Mouse (Mus musculus) ovary, postnatal 10 days (tissue): Measurements from ENCODE around the gene Gm21969.

Experiments used
- DNase-seq: peaks from one replicate; pipeline ENCODE4 v3.0.0; 2022; ENCODE audit warnings: low spot score

Gene Gm21969

DNA sequence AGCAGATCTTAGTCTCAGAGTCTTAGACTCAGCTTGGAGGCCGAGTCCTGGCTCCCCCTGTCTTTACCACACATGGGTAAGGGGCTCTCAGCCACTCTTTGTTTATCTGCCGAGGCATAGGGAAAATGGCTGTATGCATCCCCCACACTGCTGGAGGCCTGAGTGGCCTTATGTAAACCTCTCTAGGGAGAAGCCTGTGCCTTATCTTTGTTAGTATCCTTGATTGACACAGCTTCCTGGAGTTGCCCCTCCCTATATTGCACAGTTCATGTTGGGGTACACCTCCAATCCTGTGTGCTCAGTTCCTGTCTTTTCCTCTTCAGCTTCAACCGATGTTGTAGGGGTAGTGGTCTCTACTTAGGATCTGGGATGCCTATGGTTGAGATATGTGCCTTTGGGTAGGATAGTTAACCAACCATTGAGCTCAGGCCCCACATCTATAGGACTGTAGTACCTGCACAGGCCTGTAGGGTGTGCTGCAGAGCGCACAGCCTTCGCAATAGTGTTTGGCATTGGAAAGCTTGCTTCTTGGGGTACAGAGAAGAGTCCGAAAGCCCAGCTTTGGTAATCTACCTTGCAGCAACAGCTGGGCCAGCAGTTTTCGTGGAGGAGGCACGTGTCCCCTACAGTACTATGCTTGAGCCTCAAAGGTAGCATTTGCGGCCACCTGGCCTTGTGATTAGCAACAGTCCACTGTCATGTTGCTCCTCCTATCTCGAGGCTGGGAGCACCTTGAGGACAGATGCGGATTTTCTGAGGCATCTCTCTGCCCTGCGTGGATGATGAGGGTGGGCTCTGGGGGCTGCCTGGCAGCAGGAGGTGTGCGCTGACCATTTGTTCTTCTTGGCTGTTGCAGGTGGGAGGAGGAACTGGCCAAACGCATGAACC, at the start of gene Gm21969:
TSS of gene Gm21969 (plus strand) at position 830 of the 888 bp plus-strand sequence.
- no peak for DNase-seq

DNA sequence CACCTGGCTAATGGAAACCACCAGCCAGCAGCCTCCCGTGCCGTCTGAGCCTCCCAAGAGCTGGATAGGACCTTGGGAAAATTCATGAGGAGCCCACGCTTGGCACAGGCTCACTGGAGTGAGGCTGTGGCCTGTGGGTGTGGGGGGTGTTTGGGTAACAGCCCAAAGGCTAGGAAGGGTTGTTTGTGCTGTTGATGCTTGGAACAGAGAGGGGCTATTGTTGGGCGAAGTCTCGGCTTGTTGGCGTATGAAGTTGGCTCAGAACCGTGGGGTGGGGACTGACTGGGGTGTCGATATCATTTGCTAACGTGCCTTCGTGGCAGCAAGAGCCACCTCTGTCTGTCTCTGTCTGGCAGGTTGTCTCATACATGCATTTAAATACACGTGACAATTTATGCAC, 47.8 kb upstream of the Gm21969 start:
- DNase-seq = no peak

DNA sequence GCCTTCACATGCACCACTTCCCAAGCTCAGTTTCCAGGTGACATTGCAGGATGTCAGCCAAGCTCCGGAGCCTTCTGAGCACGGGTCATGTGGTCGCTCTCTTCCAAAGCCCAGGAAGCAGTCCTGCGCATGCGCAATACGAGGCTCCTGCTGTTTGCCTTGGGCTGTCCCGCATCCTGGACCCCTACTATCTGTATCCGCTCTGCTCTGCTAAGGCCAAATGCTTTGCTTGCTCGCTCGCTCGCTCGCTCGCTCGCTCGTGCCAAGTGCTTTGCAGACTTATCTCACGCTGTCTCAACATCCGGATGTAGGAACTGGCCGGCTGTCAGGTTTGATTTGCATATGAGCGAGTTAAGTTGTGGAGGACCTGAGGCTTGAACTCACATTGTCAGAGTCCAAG, 47.0 kb upstream of the Gm21969 start:
- no peak for DNase-seq

DNA sequence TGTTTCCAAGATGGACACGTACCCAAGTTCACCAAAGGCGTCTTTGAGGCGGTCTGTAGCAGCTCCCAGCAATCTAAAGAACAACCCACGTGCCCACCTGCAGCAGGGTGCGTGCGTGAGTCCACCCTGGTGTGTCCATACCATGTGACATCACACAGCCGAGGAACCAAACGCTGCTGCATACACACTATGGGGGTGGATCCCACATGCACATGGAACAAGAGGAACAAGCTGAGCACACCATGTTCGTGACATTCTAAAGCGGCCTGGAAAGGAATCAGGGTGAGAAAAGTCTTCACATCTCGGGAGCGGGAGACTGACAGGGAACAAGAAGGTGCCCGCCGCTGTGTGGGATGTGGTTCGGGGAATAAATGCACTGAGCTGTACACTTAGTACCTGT, 34.6 kb upstream of the Gm21969 start:
- DNase-seq = no peak

DNA sequence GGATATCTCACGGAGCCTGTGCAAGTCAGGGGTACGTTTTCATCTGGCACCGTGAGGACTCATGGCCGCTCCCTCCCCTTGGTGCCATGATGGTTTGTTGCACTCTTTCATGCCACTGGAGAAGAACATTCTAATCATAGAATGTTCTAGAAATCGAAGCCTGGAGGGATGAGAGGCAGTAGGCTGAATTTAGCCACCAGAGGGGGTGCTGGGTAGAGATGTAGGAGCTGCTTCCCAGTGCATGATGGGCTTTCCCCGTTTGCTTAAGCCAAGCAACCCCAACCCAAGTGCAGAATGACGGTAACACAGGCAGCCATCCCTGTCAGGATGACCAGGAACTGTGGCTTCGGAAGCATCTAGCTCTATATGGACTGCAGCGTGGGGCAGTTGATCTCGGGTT, 32.2 kb upstream of the Gm21969 start:
- DNase-seq = no peak

DNA sequence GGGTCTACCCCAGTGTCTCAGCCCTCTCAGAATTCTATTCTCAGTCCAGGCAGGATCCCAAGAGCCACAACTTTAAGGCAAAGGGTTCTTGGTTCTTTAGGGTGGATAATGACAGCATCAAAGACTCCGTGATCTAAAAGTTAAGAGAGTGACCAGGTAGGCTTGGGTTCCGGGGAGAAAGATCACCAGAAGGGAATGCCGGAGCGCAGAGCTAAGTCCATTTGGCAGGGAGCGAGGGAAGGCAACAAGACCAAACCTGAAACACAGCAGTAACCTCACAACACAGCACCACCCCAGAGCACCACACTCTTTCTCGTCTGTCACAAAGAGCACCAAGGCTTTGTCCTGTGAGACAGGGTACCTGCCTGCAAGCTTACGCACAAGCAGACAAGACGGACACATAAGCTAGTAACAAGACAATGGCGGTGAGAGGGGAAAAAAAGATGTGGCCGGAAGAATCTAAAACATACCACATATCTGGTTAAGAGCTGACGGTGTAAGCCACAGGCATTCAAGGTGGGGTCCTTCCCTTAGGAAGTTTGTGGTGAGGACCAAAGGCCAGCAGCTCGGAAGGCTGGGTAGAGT, 30.0 kb upstream of the Gm21969 start:
- DNase-seq = no peak

DNA sequence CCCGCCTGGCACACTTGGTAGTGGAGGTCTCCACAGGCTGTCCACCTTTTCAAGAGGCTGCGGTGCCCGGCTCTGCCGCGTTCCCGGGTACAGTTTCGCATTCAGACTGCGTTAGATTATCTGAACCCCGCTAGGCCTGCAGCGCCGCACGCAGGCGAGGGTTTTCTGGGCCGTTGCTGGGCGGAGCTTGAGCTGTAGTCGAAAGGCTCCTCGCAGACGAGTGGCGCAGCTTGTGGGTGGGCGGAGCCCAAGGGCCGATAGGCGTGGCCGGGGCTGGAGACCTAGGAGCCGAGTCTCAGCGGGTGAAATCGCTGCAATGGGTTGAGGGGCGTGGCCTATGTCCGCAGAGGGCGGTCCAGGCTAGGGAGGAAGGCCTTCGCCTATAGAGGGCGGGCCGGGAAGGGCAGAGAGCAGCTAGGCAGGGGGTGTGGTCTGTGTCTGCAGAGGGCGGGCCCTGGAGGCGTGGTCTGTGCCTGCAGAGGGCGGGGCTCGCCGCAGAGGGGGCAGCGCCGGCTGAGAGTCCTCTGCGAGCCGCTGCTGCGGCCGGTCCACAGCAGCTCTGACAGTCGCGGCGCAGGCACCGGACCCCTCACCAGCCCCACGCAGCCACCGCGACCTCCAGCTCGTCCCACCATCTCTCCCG, 28.7 kb upstream of the Gm21969 start:
- DNase-seq = peak; percentile 87

DNA sequence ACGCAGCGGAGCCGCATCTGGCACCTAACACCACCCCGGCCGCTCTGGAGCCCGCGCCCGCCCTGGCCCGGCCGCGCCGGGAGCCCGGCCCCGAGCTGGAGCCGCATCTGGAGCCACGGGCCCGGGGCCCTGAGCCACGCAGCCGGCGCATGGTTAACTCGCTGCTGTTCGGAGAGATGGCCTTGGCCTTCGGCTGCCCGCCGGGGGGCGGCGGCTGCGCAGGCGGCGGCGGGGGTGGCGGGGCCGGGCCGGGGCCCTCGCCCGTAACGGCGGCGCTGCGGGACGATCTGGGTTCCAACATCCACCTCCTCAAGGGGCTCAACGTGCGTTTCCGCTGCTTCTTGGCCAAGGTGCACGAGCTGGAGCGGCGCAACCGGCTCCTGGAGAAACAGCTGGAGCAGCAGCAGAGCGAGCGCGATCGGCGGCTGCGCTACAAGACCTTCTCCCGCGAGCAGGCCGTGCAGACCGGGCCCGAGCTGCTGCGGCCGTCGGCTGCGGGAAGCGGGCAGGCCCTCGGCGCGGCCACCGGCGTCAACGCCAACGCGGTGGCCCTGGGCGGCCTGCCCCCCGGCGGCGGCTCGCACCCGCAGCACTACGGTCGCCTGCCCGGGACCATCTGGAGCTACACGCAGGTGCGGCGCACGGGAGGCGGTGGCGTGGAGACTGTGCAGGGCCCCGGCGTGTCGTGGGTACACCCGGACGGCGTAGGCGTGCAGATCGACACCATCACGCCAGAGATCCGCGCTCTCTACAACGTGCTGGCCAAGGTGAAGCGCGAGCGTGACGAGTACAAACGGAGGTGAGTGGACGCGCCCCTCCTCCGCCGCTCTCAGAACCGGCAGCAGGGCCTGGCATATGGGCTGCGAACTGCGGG, 27.9 kb upstream of the Gm21969 start:
- DNase-seq = no peak

DNA sequence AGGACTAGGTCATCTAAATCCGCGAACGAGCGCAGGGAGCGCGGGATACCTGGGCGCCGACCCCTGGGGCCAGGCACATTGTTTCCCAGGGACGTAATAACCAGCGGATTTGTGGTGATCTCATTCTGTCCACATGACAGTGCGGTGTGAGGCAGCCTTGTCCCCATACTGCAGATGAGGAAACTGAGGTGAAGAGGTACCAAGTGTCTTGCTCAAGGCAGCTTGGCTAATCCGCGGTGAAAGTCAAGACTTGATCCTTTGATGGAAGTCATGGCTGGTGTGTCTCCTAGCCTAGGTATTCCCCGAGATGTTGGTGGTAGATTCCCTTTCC, 27.3 kb upstream of the Gm21969 start:
- no peak for DNase-seq

DNA sequence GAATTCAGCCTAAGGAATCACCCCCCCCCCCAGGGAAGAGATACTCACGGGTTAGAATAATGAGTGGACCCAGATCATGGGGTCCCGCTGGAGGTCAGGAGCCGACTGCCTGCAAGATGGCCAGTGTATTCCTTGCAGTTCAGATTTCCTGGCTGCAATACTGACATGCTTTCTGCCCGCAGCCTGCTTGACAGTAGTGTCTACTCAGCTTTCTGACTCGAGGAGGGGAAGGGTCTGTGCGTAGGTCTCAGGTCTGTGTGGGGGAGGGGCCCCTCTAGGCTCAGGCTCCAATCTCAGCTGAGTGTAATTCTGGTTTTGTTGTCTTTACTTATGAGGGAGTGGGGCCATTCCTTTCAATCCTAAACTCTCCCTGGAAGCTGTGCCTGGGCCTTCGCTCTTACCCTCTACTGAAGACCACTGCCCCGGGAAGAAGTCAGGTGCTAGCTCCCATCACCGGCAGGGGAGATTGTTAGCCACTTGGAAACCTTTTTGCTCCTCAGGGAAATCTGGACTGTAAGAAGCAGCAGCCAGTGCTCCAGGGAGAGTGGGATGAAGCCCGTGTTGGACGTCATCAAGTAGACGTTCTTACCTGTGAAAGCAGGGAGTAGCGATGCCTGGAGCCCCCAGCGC, 26.6 kb upstream of the Gm21969 start:
- no peak for DNase-seq

DNA sequence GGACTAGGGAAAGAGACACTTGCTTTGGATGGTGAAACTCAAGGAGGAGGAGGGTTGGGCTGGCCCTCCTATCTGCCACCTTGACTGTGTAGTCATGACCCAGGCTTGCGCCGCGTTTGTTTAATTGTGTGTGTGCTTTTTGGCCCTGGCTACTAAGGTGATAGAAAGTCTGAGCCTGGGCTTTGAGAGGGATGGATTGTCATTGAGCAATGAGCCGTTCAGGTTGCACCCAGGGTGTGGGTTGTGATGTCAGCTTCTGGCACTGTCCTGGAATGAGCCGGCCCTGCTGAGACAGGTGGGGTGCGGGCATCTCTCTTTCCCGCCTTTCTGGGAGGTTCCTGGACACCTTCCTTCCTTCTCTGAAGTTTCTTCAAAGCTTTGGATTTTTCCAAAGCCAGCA, 26.0 kb upstream of the Gm21969 start:
- DNase-seq = no peak

DNA sequence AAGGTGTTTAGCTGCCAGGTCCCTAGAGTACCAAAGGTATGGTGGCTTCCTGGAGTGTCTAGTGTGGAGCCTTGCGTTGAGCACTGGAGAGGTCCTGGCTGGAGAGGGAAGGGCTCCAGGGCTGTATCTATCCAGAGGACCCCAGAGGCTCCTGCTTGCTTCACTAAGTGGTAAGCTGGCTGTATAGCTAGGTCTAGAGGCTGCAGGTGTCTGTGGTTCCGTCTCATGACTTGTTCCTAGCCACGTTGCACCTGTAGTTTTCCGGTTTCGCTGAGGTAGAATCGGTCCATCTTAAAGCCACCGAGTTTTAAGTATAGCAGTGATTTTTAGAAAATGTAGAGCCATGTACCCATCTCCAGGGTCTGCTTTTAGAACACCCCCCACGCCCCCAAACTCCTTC, 24.6 kb upstream of the Gm21969 start:
- DNase-seq = no peak

DNA sequence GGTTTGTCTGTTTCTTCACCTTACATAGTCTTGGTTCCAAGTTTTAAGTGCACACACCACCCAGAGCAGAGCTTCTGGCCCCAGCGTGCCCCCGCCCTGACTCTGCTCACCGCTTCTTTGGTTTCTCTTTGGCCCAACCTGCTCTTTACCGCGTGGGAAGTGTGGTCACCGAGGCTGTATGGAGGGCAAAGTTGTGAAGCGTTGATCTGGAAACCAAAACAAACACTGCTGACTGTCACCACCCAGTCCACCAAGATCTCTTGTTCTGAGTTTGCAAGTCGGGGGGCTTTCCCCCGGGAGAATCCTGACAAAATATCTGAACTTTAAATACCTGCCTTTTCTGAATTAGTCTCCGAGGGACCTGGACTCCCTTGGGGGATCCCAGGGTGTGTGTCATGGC, 24.0 kb upstream of the Gm21969 start:
- no peak for DNase-seq

DNA sequence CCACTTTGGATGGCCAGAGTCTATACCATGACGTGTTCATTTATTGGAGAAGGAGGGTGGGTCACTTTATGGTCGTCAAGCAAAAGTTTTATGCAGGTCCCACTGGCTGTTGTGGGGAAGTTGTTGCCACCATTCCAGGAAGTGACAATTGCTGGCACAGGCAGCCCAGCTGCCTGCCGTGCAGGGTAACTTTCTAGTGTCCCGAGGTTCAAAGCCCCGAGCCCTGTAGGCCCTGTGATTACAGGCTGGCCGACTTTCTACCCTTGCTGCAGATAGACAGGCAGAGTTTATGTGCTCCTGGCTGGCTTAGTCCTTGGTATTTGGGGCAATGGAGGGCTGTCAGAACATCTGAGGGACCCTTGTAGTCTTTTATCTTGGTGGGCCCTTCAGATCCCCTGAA, 23.5 kb upstream of the Gm21969 start:
- DNase-seq = no peak

DNA sequence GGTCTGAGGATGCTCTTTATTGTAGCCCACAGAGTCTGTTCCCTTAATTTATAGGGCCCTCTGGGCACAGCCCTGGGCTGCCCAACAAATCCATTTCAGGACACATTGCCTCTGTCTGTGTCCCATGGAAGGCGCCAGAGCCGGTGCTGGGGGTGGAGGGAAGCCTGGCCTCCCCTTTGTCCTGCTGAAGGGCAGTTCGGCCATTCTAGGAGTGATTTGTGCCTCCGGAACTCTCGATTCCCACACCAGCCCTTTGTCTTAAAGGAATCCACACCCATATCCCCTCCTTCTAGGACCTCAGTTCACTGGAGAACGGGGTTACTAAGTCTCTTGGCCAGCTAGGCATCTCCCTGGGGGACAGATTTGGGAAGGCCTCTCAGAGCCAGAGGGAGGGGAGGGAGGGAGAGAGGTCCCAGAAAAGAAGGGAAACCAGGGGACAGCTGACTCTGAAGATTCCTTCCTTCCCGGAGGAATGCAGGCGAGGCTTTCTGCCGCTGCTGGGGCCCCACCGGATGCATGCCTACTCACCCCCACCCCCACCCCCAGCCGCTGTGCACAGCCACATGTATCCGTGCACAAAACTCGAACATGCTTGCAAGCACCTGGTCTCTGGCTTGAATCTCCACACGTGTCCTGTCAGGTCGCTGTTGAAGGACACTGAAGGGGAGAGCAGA, 22.2 kb upstream of the Gm21969 start:
- DNase-seq = no peak

DNA sequence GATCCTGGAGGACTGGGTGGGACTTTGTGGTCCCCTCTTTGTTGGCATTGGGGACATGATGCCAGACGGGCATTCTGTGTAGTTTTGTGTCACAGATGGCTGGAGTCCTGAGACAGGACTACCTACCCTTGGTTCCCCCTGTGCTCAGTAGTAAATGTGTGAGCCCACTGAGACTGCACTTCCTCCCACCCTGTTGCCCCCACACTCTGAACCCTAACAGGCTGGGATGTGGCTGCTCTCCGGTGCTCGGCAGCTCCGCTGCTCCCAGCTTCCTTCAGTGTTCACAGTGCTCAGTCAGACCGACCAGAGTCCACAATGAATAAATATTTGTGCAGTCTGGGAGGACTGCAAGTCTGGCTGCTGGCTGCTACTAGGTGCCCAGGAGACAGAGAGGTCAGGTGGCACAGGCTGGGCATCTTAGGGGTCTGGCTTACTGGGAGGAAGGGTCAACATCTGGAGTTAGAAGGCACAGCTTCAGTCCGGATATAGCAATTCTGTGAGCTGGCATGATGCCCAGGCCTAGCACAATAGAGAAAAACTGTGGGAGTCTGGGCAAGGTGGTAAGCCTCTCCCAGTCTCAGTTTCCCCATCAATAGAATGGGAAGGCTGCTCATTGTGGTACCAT, 21.4 kb upstream of the Gm21969 start:
- DNase-seq = no peak

DNA sequence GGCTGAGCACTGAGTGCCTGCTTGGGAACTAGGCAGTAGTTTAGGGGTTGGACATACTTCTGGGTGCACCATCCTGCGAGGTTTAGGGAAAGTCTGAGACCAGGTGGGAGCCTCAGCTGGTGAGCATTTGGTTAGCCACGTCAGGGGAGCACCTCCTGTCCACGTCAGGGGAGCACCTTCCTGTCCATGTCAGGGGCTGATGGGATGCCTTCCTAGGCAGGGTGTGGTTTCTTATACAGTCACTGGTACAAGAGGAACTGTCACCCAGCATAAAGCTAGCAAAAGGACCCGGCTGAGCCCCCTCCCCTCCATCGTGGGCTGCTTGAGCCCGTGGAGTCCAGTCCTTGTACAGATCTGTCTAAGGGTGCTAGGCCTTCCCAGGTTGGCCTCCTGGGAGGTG, 20.6 kb upstream of the Gm21969 start:
- DNase-seq = no peak

DNA sequence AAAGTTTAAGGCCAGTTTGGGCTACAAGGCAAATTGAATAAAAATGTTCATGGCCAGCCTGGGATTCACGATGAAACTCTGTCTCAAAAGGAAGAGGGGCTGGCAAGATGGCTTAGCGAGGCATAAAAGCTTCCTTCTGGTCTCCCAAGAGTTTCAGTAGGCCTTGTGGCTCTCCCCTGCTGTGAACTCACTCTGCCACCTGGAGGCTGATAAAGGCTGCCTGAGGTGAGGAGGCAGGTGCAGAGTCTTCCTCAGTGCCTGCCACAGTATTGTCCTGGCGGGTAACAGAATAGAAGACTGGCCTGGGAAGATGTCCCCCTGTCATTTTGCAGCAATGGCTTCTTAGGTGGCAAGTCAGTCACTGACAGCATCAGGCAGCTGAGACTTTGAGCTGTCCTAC, 20.1 kb upstream of the Gm21969 start:
- no peak for DNase-seq

DNA sequence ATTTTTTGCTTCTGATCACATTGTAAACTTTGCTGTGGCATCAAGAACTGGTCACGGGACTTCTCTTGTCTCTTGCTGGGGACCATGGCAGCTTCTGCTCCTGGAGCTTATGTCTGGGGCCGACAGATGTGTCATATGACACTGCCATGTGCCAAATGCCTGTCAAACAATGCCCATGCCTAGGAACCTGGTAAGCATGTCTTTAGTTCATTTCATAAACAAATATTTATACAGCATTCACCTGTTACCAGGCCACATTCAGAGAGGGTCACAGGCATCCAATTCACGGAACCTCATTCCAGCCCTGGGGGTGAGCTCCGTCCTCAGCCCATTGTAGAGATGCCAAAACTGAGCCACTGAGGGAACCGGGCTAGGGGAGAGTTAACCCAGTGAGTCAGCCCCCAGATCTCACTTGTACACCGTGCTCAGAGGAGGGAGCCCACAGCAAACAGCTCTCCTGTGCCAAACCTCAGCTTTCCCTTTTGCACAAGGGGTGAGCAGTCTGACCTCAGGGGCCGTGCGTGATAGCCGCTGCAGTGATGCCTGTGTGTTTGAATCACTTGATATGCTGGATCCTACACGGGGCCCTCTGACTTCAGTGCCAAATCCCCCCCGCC, 19.2 kb upstream of the Gm21969 start:
- DNase-seq = no peak

DNA sequence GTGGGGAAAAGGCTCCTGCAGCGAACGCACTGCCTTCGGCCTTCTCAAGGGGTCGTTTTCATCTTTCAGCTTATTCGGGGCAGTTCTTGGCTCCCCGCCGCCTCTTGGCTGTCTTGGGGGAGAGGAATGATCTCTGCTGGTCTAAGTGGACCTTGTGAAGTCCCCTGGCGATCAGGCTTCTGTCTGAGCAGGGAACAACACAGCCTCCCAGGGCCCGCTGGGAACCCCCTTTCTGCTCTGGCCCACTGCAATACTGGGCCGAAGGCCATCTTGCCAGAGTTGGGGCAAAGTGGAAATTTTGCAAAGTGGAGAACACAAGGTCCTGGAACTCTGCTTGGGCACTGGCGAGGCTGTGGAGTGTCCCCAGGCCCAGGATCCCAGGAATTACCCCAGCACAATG, 18.3 kb upstream of the Gm21969 start:
- no peak for DNase-seq

DNA sequence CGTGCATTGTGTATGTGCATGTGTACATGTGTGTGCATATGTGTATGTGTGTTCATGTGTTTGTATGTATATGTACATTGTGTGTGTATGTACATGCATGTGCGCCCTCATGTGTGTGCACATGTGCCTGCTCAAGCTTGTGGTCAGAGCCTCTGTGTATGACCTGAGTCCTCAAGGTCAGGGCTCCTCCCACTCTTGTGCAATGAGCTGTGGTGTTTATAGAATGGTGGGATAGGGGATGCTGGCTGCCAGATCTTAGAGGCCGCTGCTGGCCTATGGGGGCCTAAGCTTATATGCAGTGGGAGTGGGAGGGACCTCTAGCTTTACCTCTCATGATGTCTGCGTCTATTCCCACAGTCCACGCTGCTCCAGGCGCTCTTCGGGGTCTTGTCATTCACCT, 17.3 kb upstream of the Gm21969 start:
- DNase-seq = no peak
